Mouse (Mus musculus): Measurements from ENCODE around the gene Elof1. TPM values are rescaled to one million over a fixed set of nuclear protein-coding genes. Genes with fewer than 3 reads are reported as not detected.

Gene Elof1
- polyA plus RNA-seq, 1 experiment from 2014 or later: 192 TPM

DNA sequence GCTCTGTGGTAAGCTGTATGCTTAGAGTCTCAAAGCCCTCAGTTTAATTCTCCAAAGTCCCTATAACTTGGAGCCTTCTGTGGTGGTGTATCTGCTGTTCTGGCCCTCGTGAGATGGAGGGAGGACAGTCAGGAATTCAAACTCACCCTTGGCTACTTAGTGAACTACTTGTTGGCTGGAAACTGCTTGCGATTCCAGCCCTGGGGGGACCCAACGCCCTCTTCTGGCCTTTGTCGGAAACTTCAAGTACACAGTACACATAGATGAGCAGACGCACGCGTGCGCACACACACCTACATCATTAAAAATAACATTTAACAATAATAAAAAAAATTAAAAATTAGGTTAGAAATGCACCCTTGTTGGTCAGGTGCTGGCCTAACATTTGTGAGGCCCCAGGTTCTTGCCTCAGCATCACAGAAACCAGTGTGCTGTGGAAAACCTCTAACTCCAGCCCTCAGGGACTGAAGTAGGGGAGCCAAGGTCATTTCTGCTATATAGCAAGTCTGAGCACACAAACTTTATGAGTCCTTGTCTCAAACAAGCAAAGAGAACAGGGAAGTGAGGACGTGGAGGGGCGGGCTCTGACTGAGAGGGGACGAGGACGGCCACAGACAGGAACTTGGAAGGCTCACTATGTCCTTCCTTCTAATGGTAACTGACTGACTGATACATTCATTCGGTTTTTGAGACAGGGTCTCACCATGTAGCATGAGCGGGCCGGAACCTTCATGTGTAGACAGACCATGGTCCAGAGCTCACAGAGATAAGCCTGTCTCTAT lies 8.5 kb upstream of the Elof1 start:
- Histone ChIP-seq H3K9ac (ENCODE audit: low read depth, low read length) (no peak overlapping the region), H3K27me3 (replicated peaks; ENCODE audit: control insufficient read depth, insufficient read depth, low read length) (peaks cover 3% of the 10 kb centered on the region; the same call in 1 of the 2 replicates), H3K4me3 (ENCODE audit: low read length) (no peak overlapping the region), H3K4me1 (ENCODE audit: control insufficient read depth, insufficient read depth, low read depth, low read length) (no peaks in the 10 kb centered on the region), H3K9me3 (ENCODE audit: control insufficient read depth, low read length) (no peaks in the 10 kb centered on the region), H3K4me2 (ENCODE audit: low read length) (no peak overlapping the region), H3K27ac (ENCODE audit: low read depth, low read length) (no peak overlapping the region), H3K36me3 (ENCODE audit: control insufficient read depth, insufficient read depth, low read length) (no peaks in the 10 kb centered on the region)
- WGBS: 86% methylated on average over 15 of the region's 15 CpGs
- no peak for ATAC-seq

DNA sequence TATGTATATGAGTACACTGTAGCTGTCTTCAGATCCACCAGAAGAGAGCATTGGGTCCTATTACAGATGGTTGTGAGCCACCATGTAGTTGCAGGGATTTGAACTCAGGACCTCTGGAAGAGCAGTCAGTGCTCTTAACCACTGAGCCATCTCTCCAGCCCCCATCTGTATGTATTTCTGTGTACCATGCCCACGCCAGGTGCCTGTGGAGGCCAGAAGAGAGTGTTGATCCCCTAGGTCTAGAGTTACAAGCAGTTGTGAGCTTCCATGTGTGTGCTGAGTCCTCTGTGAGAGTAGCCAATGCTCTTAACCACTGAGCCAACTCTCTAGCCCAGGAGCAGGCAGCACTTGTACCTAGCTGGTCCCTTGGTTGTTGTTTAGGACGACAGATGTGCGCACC lies 7.2 kb upstream of the Elof1 start:
- H3K4me1 ChIP-seq (ENCODE audit: control insufficient read depth, insufficient read depth, low read depth, low read length): no peaks in the 10 kb centered on the region
- H3K36me3 ChIP-seq (ENCODE audit: control insufficient read depth, insufficient read depth, low read length): no peaks in the 10 kb centered on the region
- H3K9me3 ChIP-seq (ENCODE audit: control insufficient read depth, low read length): no peaks in the 10 kb centered on the region
- no peak overlapping the region for H3K4me2 ChIP-seq (ENCODE audit: low read length)
- no peak overlapping the region for H3K9ac ChIP-seq (ENCODE audit: low read depth, low read length)
- no peak overlapping the region for H3K4me3 ChIP-seq (ENCODE audit: low read length)
- no peaks in the 10 kb centered on the region for H3K27me3 ChIP-seq (replicated peaks; ENCODE audit: control insufficient read depth, insufficient read depth, low read length)
- H3K27ac ChIP-seq (ENCODE audit: low read depth, low read length): no peak overlapping the region
- no peak for ATAC-seq
- 86% methylated on average over 3 of the region's 3 CpGs for WGBS

DNA sequence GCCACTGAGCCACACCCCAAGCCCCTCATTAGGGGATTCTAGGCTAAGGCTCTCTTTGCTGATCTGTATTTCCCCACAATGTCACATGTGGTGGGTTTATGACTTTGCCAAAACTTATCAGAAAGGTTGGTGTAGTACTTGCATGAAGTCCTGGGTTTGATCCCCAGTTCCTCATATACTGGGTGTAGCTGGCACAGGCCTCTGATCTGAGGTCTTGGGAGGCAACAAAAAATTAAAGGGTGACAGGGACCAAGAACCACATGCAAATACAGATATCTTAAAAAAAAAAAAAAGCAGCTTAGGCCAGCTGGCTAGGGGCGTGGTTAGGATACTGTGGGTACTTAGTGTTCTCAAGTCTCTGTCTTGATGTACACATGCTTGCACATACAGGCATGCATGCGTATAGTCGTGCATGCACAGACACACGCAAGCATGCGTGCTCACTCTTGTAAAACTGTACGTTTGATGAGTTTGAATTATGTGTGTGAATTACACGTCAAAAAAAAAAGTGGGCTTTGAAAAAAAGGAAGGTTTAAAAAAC lies 6.2 kb upstream of the Elof1 start:
- ATAC-seq: no peak
- Histone ChIP-seq H3K9me3 (ENCODE audit: control insufficient read depth, low read length) (no peaks in the 10 kb centered on the region), H3K4me1 (ENCODE audit: control insufficient read depth, insufficient read depth, low read depth, low read length) (no peaks in the 10 kb centered on the region), H3K36me3 (ENCODE audit: control insufficient read depth, insufficient read depth, low read length) (no peaks in the 10 kb centered on the region), H3K4me2 (ENCODE audit: low read length) (no peak overlapping the region), H3K27me3 (replicated peaks; ENCODE audit: control insufficient read depth, insufficient read depth, low read length) (no peaks in the 10 kb centered on the region), H3K9ac (ENCODE audit: low read depth, low read length) (no peak overlapping the region), H3K27ac (ENCODE audit: low read depth, low read length) (no peak overlapping the region), H3K4me3 (ENCODE audit: low read length) (no peak overlapping the region)
- WGBS: 87% methylated on average over 7 of the region's 7 CpGs

DNA sequence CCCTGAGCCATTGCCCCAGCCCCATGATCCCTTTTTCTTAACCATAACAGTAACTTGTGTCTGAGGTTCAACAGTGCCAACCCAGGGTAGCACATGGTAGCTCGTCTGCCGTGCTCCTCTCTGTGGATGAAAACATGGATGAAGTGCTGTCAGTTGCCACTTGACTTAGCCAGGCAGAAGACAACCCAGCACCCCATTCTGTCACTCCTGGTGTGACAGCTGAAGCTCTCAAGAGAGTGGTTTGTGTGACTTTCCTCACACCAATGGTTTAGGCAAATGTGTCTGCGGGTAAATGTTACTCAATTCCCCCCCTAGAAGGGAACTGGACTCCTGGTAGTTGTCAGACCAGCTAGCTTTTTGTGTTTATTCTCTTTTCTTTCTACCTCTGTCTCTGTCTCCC lies 5.0 kb upstream of the Elof1 start:
- Histone ChIP-seq H3K27me3 (replicated peaks; ENCODE audit: control insufficient read depth, insufficient read depth, low read length) (no peaks in the 10 kb centered on the region), H3K36me3 (ENCODE audit: control insufficient read depth, insufficient read depth, low read length) (no peaks in the 10 kb centered on the region), H3K27ac (ENCODE audit: low read depth, low read length) (no peak overlapping the region), H3K9me3 (ENCODE audit: control insufficient read depth, low read length) (no peaks in the 10 kb centered on the region), H3K4me3 (ENCODE audit: low read length) (no peak overlapping the region), H3K9ac (ENCODE audit: low read depth, low read length) (no peak overlapping the region), H3K4me2 (ENCODE audit: low read length) (no peak overlapping the region), H3K4me1 (ENCODE audit: control insufficient read depth, insufficient read depth, low read depth, low read length) (peaks cover 4% of the 10 kb centered on the region)
- 86% methylated on average over 3 of the region's 3 CpGs for WGBS
- ATAC-seq: no peak

DNA sequence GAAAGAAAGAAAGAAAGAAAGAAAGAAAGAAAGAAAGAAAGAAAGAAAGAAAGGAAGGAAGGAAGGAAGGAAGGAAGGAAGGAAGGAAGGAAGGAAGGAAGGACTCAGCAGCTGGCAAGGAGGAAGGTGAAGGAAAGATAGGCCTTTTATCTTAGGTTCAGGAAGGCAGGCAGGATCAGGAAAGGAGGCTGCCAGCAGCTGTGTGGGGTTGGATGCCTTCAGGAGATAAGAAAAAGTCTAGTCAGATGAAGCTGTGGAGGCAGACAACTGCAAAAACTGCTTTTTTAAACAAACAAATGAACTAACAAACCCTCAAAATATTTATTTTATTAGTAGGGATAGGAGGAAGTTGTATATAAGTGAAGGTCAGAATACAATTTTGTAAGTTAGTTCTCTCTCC lies 4.6 kb upstream of the Elof1 start:
- ATAC-seq: no peak
- Histone ChIP-seq H3K27ac (ENCODE audit: low read depth, low read length) (no peak overlapping the region), H3K36me3 (ENCODE audit: control insufficient read depth, insufficient read depth, low read length) (no peaks in the 10 kb centered on the region), H3K27me3 (replicated peaks; ENCODE audit: control insufficient read depth, insufficient read depth, low read length) (no peaks in the 10 kb centered on the region), H3K4me2 (ENCODE audit: low read length) (no peak overlapping the region), H3K9ac (ENCODE audit: low read depth, low read length) (no peak overlapping the region), H3K9me3 (ENCODE audit: control insufficient read depth, low read length) (no peaks in the 10 kb centered on the region), H3K4me1 (ENCODE audit: control insufficient read depth, insufficient read depth, low read depth, low read length) (peaks cover 4% of the 10 kb centered on the region), H3K4me3 (ENCODE audit: low read length) (no peak overlapping the region)

DNA sequence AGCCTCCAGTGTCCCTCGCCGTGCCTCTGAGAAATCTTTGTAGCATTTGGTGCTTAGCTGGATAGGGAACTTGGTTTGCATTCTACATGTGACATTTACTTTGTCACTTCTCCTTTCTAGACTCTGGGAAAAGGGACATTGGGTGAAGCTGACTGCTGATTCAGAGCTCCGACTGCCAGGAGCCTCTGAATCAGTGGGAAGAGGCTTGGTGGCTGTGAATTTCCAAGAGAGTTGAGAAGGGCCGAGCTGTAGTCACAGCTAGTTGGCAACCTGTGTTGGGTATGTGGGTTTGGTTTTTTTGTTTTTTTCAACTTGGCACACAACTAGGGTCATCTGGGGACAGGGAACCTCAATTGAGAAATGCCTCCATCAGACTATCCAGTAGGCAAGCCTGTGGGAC lies 2.6 kb upstream of the Elof1 start:
- Histone ChIP-seq H3K36me3 (ENCODE audit: control insufficient read depth, insufficient read depth, low read length) (no peaks in the 10 kb centered on the region), H3K27me3 (replicated peaks; ENCODE audit: control insufficient read depth, insufficient read depth, low read length) (no peaks in the 10 kb centered on the region), H3K9ac (ENCODE audit: low read depth, low read length) (no peak overlapping the region), H3K4me2 (ENCODE audit: low read length) (no peak overlapping the region), H3K4me3 (ENCODE audit: low read length) (no peak overlapping the region), H3K27ac (ENCODE audit: low read depth, low read length) (no peak overlapping the region), H3K9me3 (ENCODE audit: control insufficient read depth, low read length) (no peaks in the 10 kb centered on the region), H3K4me1 (ENCODE audit: control insufficient read depth, insufficient read depth, low read depth, low read length) (peaks cover 16% of the 10 kb centered on the region)
- WGBS: 93% methylated on average over 4 of the region's 4 CpGs
- ATAC-seq: no peak

DNA sequence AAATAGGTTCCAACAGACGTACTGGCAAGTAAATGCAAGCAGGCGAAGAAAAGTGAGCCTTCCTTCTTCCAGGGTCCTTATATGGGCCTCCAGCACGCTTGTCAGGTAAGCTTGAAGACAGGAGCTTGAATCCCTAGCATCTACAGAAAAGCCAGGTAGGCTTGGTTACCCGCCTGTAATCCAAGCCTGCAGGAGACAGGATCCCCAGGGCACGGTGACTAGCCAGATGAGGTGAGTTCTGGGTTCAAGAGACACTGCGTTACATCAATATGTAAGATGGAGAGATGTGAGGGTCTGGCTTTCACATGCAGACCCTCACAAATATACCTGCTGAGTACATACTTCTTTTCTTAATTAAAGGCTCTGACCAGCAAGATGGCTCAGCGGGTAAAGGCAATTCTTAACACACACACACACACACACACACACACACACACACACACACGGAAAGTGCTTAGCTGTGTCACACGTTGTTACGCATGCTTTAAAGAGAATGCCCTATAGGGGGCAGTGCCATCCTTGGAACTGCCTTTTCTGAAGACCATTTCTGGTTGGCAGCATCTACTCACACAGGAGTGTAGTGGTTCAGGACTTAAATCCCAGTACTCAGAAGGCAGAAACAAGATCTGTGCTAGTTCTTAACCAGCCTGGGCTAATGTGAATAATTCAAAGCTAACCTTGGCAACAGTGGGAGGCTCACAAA lies 933 bp upstream of the Elof1 start:
- Histone ChIP-seq H3K4me3 (ENCODE audit: low read length) (peak overlapping the region; percentile 91), H3K36me3 (ENCODE audit: control insufficient read depth, insufficient read depth, low read length) (peaks cover 9% of the 10 kb centered on the region), H3K4me1 (ENCODE audit: control insufficient read depth, insufficient read depth, low read depth, low read length) (peaks cover 16% of the 10 kb centered on the region), H3K27me3 (replicated peaks; ENCODE audit: control insufficient read depth, insufficient read depth, low read length) (no peaks in the 10 kb centered on the region), H3K27ac (ENCODE audit: low read depth, low read length) (no peak overlapping the region), H3K4me2 (ENCODE audit: low read length) (peak overlapping the region; percentile 89), H3K9ac (ENCODE audit: low read depth, low read length) (peak overlapping the region; percentile 63; the same call in 1 of the 2 replicates), H3K9me3 (ENCODE audit: control insufficient read depth, low read length) (no peaks in the 10 kb centered on the region)
- 45% methylated on average over 10 of the region's 10 CpGs for WGBS
- ATAC-seq: no peak

DNA sequence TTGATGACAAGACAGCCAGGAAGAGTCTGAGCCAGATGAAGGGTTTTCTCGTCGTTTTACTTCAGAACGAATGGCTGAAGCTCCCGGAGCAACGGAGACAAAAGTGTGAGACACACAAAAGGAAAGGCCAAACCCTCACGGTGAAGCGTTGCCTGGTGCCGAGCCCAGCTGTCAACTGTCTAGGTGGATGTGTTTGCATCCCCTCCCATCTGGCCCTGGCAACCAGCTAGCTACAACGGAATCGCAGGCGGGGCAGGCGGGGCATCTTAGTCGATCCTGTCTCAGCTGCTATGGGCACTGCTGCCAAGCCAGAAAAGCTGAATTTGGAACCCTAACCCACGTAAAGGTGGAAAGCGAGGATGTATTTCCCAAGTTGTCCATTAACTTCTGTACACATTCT lies 886 bp downstream of the Elof1 start:
- no peaks in the 10 kb centered on the region for H3K9me3 ChIP-seq (ENCODE audit: control insufficient read depth, low read length)
- H3K27ac ChIP-seq (ENCODE audit: low read depth, low read length): no peak overlapping the region; the same call in 1 of the 2 replicates
- H3K27me3 ChIP-seq (replicated peaks; ENCODE audit: control insufficient read depth, insufficient read depth, low read length): no peaks in the 10 kb centered on the region
- ATAC-seq: no peak
- H3K4me1 ChIP-seq (ENCODE audit: control insufficient read depth, insufficient read depth, low read depth, low read length): peaks cover 16% of the 10 kb centered on the region
- peak overlapping the region; percentile 91 for H3K4me3 ChIP-seq (ENCODE audit: low read length)
- WGBS: 10% methylated on average over 15 of the region's 15 CpGs
- peak overlapping the region; percentile 89 for H3K4me2 ChIP-seq (ENCODE audit: low read length)
- H3K9ac ChIP-seq (ENCODE audit: low read depth, low read length): peak overlapping the region; percentile 88
- H3K36me3 ChIP-seq (ENCODE audit: control insufficient read depth, insufficient read depth, low read length): peaks cover 22% of the 10 kb centered on the region

DNA sequence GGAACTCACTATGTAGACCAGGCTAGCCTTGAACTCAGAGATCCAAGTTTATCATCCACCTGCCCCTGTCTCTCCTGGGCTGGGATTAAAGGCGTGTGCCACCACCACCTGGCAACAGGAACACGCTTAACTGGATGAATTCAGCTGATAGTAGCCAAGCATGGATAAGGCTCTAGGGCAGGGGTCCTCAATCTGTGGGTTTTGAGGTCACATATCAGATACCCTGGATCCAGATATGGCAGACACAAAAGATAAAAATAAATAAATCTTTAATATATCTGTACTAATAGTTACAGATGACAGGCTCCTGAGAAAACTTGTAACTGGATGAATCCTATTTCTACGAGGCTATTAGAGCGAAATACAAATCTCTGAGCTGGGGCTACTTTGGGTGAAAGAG lies 1.3 kb downstream of the Elof1 start:
- Histone ChIP-seq H3K36me3 (ENCODE audit: control insufficient read depth, insufficient read depth, low read length) (peaks cover 22% of the 10 kb centered on the region), H3K4me3 (ENCODE audit: low read length) (peak overlapping the region; percentile 91), H3K4me2 (ENCODE audit: low read length) (peak overlapping the region; percentile 89), H3K27me3 (replicated peaks; ENCODE audit: control insufficient read depth, insufficient read depth, low read length) (no peaks in the 10 kb centered on the region), H3K9me3 (ENCODE audit: control insufficient read depth, low read length) (no peaks in the 10 kb centered on the region), H3K4me1 (ENCODE audit: control insufficient read depth, insufficient read depth, low read depth, low read length) (peaks cover 16% of the 10 kb centered on the region), H3K27ac (ENCODE audit: low read depth, low read length) (no peak overlapping the region), H3K9ac (ENCODE audit: low read depth, low read length) (peak overlapping the region; percentile 88)
- 83% methylated on average over 4 of the region's 4 CpGs for WGBS
- ATAC-seq: no peak
